Mouse (Mus musculus) heart, postnatal 36 days (tissue): Measurements from ENCODE around the gene Rpl7l1. TPM values are rescaled to one million over a fixed set of nuclear protein-coding genes. Genes with fewer than 3 reads are reported as not detected.
"Not testable (repeated sequence)": the region's sequence is repeated elsewhere in the genome, so short reads cannot be mapped to it uniquely, and the experiment has no call there.

Source experiments
- DNase-seq, 2 experiments: peaks; one replicate each; pipeline ENCODE4 v3.0.0; 2021 to 2022
- intact Hi-C: fragments of 180-260 bp; cut with DNase I; formaldehyde crosslinking; loops from one replicate; pipeline ENCODE4 v1.15.1; 2025
- total RNA-seq, 2 experiments: library from RNA; stranded (reverse); gene quantifications; 2 replicates each; pipeline ENCODE4 v1.2.3; 2021

Rpl7l1 gene
- total RNA-seq, 2 experiments from 2014 or later = 54.2 to 55.4 TPM

DNA sequence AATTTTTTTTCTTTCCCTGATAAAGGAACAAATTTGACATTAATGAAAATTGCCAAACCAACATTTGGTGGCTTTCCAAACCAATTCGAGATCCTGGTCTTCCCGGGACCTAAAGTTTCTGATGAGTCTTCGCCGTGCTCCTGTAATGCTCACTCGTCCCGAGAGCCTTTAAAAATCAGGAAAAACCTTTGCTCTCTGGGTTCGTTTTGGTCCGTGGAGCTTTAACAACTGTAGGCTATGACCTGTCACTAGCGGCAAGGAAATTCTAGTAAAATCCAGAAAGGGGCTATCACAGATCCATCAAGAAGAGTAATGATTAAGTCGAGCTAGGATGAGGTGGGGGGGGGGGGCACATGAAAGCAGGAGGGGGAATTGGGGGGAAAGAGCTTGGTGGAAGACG, 596 bp downstream of the Rpl7l1 start:
- intact Hi-C loops = loop anchor here (1.0 kb wide), 2 partner anchors 75 to 108 kb away; partner anchors contain the start of gene Tbcc
- DNase-seq = no peak

DNA sequence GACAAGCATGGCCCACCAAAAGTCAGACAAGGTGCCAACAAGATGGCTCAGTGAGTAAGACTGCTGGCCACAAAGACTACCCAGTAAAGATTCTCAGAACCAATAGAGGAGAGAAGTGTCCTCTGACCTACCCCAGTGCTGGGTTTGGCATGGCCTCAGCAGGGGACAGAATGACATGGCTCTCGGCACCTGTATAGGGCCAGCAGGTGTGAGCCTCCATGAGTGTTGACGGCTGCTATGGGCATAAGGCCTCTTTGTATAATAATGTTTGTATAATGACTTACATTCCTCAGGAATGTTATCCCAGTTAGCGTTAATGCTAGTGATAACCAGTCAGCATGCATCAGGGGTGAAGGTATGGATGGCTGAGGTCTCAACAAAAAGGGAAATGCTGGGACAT, 6.4 kb downstream of the Rpl7l1 start:
- intact Hi-C loops = no loop called here
- DNase-seq = no peak

DNA sequence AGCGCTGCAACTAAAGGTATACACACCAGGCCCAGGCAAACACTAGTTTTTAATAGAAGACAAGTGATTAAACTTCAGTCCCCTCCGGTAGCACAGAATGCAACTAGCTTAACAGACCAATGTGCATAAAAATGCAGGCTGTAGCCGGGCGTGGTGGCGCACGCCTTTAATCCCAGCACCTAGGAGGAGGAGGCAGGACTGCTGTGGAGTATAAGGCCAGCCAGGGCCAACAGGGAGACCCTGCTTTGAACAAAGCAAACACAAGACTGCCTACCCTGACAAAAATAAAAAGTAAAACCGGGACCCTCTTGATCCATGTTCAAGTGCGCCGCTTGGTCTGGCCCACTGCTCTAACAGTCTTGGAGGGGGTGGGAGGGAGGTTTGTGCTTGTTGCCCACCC, 7.4 kb downstream of the Rpl7l1 start:
- DNase-seq = no peak
- intact Hi-C loops = no loop called here

DNA sequence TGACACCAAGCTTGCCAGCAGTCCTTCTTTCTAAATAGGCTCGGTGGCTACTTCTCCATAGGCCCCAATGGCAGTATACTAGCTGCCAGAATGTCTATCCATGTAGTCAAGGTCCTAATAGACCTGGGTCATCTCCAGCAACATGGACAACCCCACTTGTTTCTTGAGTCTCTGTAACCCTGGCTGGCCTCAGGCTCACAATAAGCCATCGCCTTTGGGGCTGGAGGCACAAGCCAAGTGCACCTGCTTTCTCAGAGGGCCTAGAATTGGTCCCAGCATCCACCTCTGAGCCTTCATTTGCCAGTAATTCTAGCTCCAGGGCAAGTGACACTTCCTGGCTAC, 8.4 kb downstream of the Rpl7l1 start:
- intact Hi-C loops = no loop called here
- no peak for DNase-seq

DNA sequence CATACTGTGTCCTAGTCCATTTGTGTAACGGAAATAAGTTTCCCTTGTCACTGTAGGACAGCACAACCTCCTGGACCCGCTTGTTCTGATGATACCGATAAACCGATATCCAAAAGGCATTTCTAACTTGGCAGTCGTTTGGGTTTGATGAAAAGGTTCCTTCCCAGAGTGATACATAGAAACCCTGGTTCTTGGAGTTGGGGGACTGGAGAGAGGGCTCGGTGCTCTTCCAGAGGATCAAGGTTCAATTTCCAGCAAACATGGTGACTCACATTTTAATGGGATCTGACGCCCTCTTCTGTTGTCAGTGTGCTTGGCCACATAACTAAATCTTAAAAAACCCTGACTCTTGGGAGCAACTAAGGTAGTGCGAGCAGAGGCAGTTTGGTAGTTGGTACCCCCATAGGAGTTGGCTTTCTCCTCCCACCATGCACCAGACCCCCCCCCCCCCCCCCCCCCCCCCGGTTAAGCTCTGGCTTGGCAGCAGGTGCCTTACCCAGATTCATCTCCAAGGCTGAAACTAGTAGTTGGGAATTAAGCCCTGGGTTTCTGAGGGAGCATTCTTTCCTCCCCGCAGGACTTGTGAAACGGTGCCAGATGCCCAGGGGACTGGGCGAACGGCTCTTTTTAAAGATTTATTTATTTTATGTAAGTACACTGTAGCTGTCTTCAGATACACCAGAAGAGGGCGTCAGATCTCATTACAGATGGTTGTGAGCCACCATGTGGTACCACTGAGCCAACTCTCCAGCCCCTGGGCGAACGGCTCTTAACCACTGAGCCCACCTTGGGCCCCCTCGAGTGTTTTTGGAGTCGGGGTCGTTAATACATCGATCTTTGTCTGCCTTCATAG, 9.0 kb downstream of the Rpl7l1 start:
- intact Hi-C loops = loop anchor here (2.0 kb wide), 1 partner anchor 21 kb away; the partner anchor contains the start of gene Cnpy3
- DNase-seq = no peak

- peak; percentile 81 to 88 for DNase-seq
- intact Hi-C loops = loop anchor here (2.0 kb wide), 1 partner anchor 20 kb away; the partner anchor contains the start of gene Cnpy3
Measured at GRCm38 (mm10) chr17:46772404-46773277, 9.8 kb downstream of the Rpl7l1 start, which contains the start of gene 2310039H08Rik. 2310039H08Rik (plus strand) TSS chr17:46772635.

DNA sequence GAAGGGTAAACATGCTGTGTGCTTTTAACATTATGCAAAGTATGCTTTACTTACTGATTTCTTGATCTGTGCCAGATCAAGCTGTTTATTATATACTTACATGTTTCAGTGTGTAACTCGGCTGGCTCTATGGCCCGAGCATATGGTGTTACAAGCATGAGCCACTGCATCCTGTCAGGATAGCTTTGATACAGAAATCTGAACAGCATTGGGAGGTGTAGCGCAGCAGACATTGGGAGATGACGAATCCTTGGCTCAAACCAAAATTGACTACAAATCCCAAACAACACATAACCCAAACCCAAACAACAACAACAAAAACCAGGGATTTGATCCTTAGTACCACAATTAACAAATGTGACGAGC, 10.5 kb downstream of the Rpl7l1 start:
- DNase-seq = no peak
- intact Hi-C loops = loop anchor here (2.0 kb wide), 1 partner anchor 19 kb away; the partner anchor contains the start of gene Cnpy3

- intact Hi-C loops = loop anchor here (2.0 kb wide), 1 partner anchor 19 kb away; the partner anchor contains the start of gene Cnpy3
Measured at GRCm38 (mm10) chr17:46771616-46772015, 10.9 kb downstream of the Rpl7l1 start.

DNA sequence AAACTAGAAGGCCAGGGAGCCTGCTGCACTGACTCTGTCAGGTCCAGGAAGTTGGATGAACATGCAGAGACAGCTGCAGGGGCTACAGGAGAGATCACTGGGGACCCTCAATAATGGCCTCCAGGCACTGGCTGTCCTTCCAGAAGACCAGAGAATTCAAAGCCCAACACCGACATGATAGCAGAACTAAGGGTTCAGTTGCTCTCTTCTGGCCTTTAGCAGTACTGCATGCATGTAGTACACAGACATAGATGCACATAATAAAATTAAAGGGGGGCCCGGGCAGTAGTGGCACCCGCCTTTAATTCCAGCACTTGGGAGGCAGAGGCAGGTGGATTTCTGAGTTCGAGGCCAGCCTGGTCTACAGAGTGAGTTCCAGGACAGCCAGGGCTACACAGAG, 11.4 kb downstream of the Rpl7l1 start:
- DNase-seq = no peak
- intact Hi-C loops = no loop called here

More at GRCm38 (mm10) chr17:46771616-46772015, 10.9 kb downstream of the Rpl7l1 start:
- no peak for DNase-seq

- intact Hi-C loops = no loop called here
- DNase-seq = no peak
Measured at GRCm38 (mm10) chr17:46770546-46770945, 11.9 kb downstream of the Rpl7l1 start.

GRCm38 (mm10) chr17:46767868-46768267, 14.6 kb downstream of the Rpl7l1 start:
- DNase-seq = no peak
- intact Hi-C loops = no loop called here

- DNase-seq, intact Hi-C loops: not testable (repeated sequence)
Measured at GRCm38 (mm10) chr17:46764916-46765315, 17.6 kb downstream of the Rpl7l1 start.

GRCm38 (mm10) chr17:46763544-46763943, 18.9 kb downstream of the Rpl7l1 start, which contains the start of gene Ptcra:
Ptcra (minus strand) TSS chr17:46763712.
- intact Hi-C loops = no loop called here
- DNase-seq = no peak

DNA sequence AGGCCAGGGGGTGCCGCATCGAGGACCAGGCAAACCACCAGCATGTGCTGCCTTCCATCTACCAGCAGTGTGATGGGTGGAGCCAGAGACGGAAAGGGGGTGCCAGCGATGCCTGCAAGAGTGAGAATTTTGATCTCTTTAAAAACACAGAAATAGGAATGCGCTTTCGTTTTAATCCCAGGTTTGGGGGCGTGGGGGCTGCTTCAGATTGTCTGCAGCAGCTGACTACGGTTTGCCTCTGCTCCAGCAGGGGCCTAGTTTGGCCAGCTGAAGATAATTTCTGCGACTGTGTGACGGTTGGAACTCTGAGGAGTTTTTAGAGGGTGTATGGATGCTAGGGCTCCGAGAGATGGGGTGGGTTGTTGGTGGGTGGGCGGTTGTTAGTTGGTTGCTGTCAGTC, 23.7 kb downstream of the Rpl7l1 start:
- intact Hi-C loops = no loop called here
- DNase-seq = no peak

GRCm38 (mm10) chr17:46751794-46752556, 30.5 kb downstream of the Rpl7l1 start, which contains the start of gene Cnpy3:
Cnpy3 (minus strand) TSS chr17:46752214.
- intact Hi-C loops = loop anchor here (2.0 kb wide), 1 partner anchor 21 kb away; the partner anchor contains the start of gene 2310039H08Rik
- DNase-seq = peak; percentile 93

GRCm38 (mm10) chr17:46751056-46751793, 31.2 kb downstream of the Rpl7l1 start:
- intact Hi-C loops = no loop called here
- no peak for DNase-seq

DNA sequence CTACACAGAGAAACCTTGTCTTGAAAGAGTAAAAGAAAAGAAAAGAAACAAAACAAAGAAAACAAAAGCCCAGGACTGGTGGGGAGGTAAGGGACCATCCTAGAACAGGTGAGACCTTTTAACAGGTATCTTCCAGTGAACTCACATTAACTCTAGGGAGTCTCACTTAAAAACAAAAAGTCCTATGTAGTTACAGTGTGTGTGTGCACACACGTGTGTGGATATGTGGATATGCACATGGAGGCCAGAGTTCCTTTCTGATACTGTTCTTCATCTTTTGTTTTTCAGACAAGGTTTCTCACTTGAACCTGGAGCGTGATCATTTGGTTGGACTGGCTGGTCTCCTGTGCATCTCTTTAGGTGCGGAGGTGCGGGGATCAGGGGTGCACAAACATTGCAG, 31.9 kb downstream of the Rpl7l1 start:
- no peak for DNase-seq
- intact Hi-C loops = no loop called here

DNA sequence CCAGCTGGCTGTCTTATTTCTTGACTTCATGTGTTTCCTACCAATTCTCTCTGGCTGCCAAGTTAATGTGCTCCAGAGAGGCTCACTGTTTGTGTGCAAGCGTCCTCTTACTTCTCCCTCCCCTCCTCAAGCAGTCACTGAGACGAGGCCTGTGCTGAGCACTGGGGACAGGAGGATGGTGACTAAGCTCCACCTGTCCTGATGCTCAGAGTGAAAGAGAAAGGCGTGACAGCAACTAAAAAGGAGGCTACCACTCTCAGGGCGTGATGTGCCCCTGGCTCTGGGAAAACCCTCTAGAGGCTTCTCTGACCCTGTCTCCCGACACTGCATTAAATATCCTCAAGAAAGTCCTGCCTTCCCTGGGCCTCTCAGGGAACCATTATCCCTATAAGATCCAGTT, 33.2 kb downstream of the Rpl7l1 start:
- DNase-seq = no peak
- intact Hi-C loops = no loop called here

- DNase-seq = no peak
- intact Hi-C loops = no loop called here
Measured at GRCm38 (mm10) chr17:46747806-46748205, 34.7 kb downstream of the Rpl7l1 start.

- no peak for DNase-seq
- intact Hi-C loops = no loop called here
Measured at GRCm38 (mm10) chr17:46747234-46747633, 35.2 kb downstream of the Rpl7l1 start.
